ENCODE assay signal across 14 mouse cellular contexts in genomic region chr8:15394722-15395115, GRCm38 (mm10).
DNase-seq lines count a peak whose midpoint lies in the region; ATAC-seq and TF ChIP-seq lines count a peak whose summit lies in the region.
"Had no signal": no experiment of that assay in that cellular context is flagged by ENCODE, and none has a peak within 500 bp of the region (broad histone marks: within the 10 kb centered on the region; RNA-seq: fewer than 3 reads in every experiment).

No protein-coding gene starts in this region.

- H3K4me2 ChIP-seq in embryonic facial prominence, embryonic 11.5 days (ENCODE audit: low read depth, low read length) = no peak overlapping the region
- H3K4me2 ChIP-seq in hindbrain, embryonic 12.5 days (replicated peaks) = no peak overlapping the region
- H3K4me2 ChIP-seq in hindbrain, postnatal 0 days (ENCODE audit: low read depth, low read length) = no peak overlapping the region
- H3K4me2 ChIP-seq: heart, embryonic 11.5 days had no signal

- H3K36me3 ChIP-seq in embryonic facial prominence, embryonic 11.5 days (replicated peaks; ENCODE audit: control insufficient read depth, insufficient read depth, low read depth, low read length) = no peaks in the 10 kb centered on the region
- no peaks in the 10 kb centered on the region for H3K36me3 ChIP-seq in embryonic facial prominence, embryonic 10.5 days (replicated peaks)
- no peaks in the 10 kb centered on the region for H3K36me3 ChIP-seq in hindbrain, embryonic 12.5 days
- no peaks in the 10 kb centered on the region for H3K36me3 ChIP-seq in hindbrain, postnatal 0 days (ENCODE audit: insufficient read depth, low read length)

- no peaks in the 10 kb centered on the region for H3K27me3 ChIP-seq in embryonic facial prominence, embryonic 11.5 days (ENCODE audit: control insufficient read depth, insufficient read depth, low read length)
- H3K27me3 ChIP-seq in embryonic facial prominence, embryonic 10.5 days (replicated peaks; ENCODE audit: low read depth, poor library complexity, severe bottlenecking) = no peaks in the 10 kb centered on the region
- H3K27me3 ChIP-seq in hindbrain, embryonic 12.5 days = no peaks in the 10 kb centered on the region
- no peaks in the 10 kb centered on the region for H3K27me3 ChIP-seq in hindbrain, postnatal 0 days (ENCODE audit: insufficient read depth, low read length)

- 0 out of 2 replicates have a peak, but pooled peaks have one; percentile 29 for ATAC-seq in embryonic facial prominence, embryonic 11.5 days (replicated peaks; ENCODE audit: insufficient number of reproducible peaks, low FRiP score, low TSS enrichment, low read depth)
- peak; percentile 33; the same call in 1 of the 2 replicates for ATAC-seq in hindbrain, embryonic 12.5 days (ENCODE audit: low FRiP score)
- ATAC-seq in hindbrain, postnatal 0 days = no peak

- no peak overlapping the region for H3K4me3 ChIP-seq in embryonic facial prominence, embryonic 11.5 days (ENCODE audit: low read depth, low read length)
- H3K4me3 ChIP-seq in embryonic facial prominence, embryonic 10.5 days = no peak overlapping the region
- H3K4me3 ChIP-seq in hindbrain, embryonic 12.5 days = no peak overlapping the region
- H3K4me3 ChIP-seq in hindbrain, postnatal 0 days (ENCODE audit: low read length) = no peak overlapping the region
- H3K4me3 ChIP-seq: erythroblast, embryonic 14.5 days had no signal

- H3K4me1 ChIP-seq in embryonic facial prominence, embryonic 11.5 days (ENCODE audit: control insufficient read depth, insufficient read depth, low read length) = no peaks in the 10 kb centered on the region
- no peaks in the 10 kb centered on the region for H3K4me1 ChIP-seq in embryonic facial prominence, embryonic 10.5 days
- H3K4me1 ChIP-seq in hindbrain, embryonic 12.5 days = peaks cover 6% of the 10 kb centered on the region
- H3K4me1 ChIP-seq in hindbrain, postnatal 0 days (ENCODE audit: insufficient read depth, low read length) = no peaks in the 10 kb centered on the region

- no peak overlapping the region for H3K27ac ChIP-seq in embryonic facial prominence, embryonic 11.5 days (replicated peaks; ENCODE audit: low read depth, low read length)
- no peak overlapping the region for H3K27ac ChIP-seq in embryonic facial prominence, embryonic 10.5 days (replicated peaks)
- no peak overlapping the region for H3K27ac ChIP-seq in hindbrain, embryonic 12.5 days
- H3K27ac ChIP-seq in hindbrain, postnatal 0 days = no peak overlapping the region

- H3K9ac ChIP-seq in embryonic facial prominence, embryonic 11.5 days (replicated peaks; ENCODE audit: low read length) = no peak overlapping the region
- no peak overlapping the region for H3K9ac ChIP-seq in hindbrain, embryonic 12.5 days
- H3K9ac ChIP-seq in hindbrain, postnatal 0 days (replicated peaks; ENCODE audit: low read length) = no peak overlapping the region

- DNase-seq in embryonic facial prominence, embryonic 11.5 days (ENCODE audit: low spot score) = no peak
- DNase-seq in embryonic facial prominence, embryonic 10.5 days (ENCODE audit: low spot score) = no peak
- no peak for DNase-seq in hindbrain, postnatal 0 days (ENCODE audit: low spot score)
- DNase-seq in ovary, postnatal 36 days (ENCODE audit: low spot score) = peak; percentile 21
- DNase-seq in ovary, postnatal 10 days (ENCODE audit: low spot score) = no peak
- no peak for DNase-seq in gastrocnemius, postnatal 25 days
- DNase-seq in Muller cell, postnatal 12 days (ENCODE audit: inconsistent ontology term) = no peak
- DNase-seq: cerebellum, adult 18-20 months; kidney, adult 18-20 months; layer of hippocampus, postnatal 36 days; thymus, postnatal 36 days had no signal

- TF ChIP-seq CTCF in hindbrain, postnatal 0 days (IDR thresholded peaks at IDR 0.05; ENCODE audit: low read depth) = no peak

- WGBS in embryonic facial prominence, embryonic 11.5 days = 44% methylated on average over 4 of the region's 4 CpGs
- 54% methylated on average over 4 of the region's 4 CpGs for WGBS in embryonic facial prominence, embryonic 10.5 days
- WGBS in hindbrain, embryonic 12.5 days = 48% methylated on average over 4 of the region's 4 CpGs
- 43% methylated on average over 4 of the region's 4 CpGs for WGBS in hindbrain, postnatal 0 days

- no peaks in the 10 kb centered on the region for H3K9me3 ChIP-seq in embryonic facial prominence, embryonic 11.5 days (replicated peaks; ENCODE audit: control insufficient read depth, low read length)
- H3K9me3 ChIP-seq in embryonic facial prominence, embryonic 10.5 days = no peaks in the 10 kb centered on the region
- no peaks in the 10 kb centered on the region for H3K9me3 ChIP-seq in hindbrain, embryonic 12.5 days (replicated peaks)
- H3K9me3 ChIP-seq in hindbrain, postnatal 0 days (ENCODE audit: low read length) = no peaks in the 10 kb centered on the region
